Mouse (Mus musculus): ENCODE results near the gene Ciao2b. TPM values are rescaled to one million over a fixed set of nuclear protein-coding genes. Genes with fewer than 3 reads are reported as not detected.
"Not testable (repeated sequence)": the region's sequence is repeated elsewhere in the genome, so short reads cannot be mapped to it uniquely, and the experiment has no call there.

Gene Ciao2b
- total RNA-seq (2022), result 10 to 100 TPM; 36.1 to 46.5 (median 41.2) TPM

DNA sequence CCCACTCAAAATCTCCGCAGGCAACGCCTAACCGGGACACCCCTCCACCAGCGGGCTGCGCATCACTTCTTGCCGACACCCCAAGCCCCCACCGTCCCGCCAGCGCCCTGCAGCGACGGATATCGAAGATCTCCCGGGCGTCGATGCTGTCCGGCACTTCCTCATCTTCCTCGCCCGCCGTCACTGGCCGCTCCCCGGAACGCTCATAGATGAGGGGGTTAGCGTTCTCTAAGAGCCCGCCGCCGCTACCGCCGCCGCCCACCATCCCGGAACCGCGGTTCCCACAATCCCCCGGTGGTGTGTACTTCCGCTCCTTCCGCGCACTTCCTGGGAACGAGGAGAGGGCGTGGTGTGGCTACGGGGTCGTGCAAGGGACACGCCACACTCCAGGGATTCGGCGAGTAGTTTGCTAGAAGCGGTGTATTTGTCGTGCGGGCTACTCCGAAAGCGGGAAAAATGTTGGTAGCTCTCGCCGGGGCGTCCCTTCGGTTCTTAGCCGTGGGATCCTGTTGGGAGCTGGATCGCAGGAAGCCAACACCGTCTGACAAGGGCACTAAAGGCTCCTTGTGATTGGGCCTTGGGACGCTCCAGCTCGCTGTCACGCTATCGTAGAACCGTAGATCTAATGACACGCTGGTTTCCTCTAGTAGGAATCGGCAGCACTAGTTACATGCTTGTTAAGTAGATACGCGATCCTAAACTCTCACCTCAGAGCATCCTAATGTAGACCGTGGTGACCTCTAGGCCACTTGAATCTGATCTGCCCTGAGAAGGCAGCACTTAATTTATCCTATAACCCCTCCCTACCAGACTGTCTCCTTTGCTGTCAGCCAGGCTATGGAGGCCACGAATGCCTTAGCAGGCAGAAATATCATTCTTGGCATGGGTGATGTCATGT lies at the start of gene Ciao2b:
Ciao2b (minus strand) TSS at position 540 of the 898 bp plus-strand sequence.
- DNase-seq (ENCODE audit: low spot score in 2 of 2), result peak; percentile 62 to 72

DNA sequence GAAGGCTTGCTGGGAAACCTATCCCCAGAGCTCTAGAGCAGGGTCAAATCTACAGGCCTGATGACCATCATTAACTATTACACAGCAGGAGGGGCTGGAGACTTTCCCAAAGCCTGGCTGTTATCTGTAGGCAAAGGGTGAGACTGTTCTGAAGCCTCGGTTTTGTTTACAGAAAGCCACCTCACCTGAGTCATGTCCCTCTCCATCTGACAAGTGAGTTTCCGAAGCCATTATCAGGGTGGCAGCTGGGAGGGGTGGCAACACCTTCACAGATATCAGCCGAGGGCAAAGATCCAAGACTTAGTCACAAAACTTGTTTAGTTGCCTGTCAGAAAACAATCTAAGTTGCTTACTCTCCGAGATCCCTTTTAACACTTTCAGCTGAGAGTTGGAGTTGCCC lies 46.7 kb upstream of the Ciao2b start:
- DNase-seq (ENCODE audit: low spot score in 2 of 2), result no peak

DNA sequence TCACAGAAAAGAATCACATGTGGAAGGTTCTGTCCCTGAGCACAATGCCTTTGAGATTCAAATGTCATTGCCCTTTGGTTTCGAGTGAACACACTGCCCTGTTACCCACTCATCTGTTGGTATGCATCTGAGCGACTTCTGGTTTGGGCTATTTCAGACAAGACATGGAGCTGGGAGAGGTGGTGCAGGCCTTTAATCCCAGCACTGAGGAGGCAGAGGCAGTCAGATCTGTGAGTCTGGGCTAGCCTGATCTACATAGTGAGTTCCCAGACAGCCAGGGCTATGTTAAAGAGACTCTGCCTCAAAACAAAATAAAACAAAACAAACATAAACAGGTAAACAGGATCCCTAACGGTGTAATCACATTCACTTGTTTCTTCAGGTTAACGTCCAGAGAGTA lies 13.8 kb upstream of the Ciao2b start:
- no peak for DNase-seq (ENCODE audit: low spot score in 2 of 2)

DNA sequence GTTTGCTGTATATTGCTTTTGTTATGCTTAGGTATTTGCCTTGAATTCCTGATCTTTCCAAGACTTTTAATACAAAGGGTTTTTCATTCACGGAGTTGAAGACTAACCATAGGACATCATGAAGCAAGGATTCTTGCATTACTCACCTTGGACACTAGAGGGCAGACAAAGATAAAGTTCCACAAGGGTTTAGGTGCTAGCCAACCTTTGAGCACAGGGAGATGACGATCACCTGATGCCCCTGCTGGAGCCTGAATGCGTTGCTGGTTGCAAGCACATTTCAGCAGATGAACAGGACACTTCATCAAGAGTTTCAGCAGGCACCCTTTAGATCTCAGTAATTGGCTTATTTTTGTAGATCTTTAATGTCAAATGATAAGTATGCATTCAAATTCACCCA lies 13.2 kb upstream of the Ciao2b start:
- DNase-seq (ENCODE audit: low spot score in 2 of 2), result peak in 1 of 2 experiments; percentile 39

DNA sequence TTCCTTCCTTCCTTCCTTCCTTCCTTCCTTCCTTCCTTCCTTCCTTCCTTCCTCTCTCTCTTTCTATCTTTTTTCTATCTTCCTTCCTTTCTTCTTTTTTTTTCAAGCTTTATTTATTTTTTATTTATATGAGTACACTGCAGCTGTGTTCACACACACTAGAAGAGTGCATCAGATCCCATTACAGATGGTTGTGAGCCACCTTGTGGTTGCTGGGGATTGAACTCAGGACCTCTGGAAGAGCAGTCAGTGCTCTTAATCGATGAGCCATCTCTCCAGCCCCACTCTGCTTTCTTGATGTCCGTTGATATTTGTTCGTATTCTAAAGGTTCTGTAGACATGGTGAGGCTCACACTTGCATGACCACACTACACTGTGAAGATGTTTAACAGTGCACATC lies 2.4 kb upstream of the Ciao2b start:
- not testable (repeated sequence) for DNase-seq (ENCODE audit: low spot score in 2 of 2)

DNA sequence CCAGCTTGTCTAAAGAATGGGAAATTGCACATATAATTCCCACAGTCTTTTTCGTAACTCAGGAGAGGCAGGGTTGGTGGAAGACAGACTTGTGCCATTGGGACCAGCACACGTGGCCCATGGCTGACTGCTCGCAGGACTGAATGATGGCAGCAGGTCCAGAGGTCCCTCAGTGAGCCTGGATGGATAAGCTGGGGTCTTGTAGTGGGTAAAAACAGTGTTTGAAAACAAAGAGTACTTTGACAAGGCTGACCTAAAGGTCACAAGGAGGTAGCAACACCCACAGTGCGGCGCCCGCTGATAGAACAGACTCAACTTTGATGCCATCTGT lies 524 bp upstream of the Ciao2b start:
- no peak for DNase-seq (ENCODE audit: low spot score in 2 of 2)

DNA sequence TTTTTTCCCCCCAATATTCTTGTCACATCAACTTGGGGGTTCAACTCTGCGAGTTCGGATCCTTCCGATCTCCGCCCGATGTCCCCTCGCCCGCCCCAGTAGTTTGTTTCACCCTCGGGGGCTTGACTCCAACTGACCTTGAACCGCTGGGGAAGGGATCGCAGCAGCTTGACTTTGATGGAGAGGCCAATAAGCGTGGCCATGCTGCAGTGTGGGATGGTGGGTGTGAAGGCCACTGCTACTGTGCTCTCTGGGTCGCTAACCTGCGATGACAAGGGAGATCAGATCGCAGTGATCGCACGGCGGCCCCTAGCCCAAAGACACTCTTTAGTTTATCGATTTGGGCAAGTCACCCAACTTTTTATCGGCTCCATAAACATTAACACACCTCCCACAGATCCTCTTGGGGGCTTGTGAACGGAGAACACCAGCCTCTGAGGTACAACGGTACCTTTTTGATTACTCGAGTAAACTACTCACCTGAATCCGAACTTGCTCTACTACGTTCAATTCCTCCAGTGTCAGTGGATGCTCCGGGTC lies 864 bp downstream of the Ciao2b start:
- DNase-seq (ENCODE audit: low spot score in 2 of 2), result no peak

DNA sequence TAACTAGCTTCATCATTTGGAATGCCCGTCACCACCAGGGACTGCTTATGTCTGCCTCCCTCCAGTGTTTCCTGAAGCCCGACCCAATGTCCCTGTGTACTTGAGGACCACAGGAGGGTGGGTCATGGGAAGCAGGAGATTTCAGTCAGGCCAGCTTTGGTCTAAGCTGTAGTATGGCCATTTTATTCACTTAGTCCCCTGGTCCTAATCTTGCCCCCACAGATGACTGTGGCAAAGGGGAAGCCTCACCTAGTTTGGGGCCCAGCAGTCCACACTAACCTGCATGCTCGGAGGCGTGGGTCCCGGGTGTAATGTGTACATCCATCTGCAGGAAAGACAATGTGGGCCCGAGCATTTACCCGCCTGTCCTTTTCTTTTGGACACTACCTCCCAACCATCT lies 1.5 kb downstream of the Ciao2b start:
- DNase-seq (ENCODE audit: low spot score in 2 of 2), result no peak

DNA sequence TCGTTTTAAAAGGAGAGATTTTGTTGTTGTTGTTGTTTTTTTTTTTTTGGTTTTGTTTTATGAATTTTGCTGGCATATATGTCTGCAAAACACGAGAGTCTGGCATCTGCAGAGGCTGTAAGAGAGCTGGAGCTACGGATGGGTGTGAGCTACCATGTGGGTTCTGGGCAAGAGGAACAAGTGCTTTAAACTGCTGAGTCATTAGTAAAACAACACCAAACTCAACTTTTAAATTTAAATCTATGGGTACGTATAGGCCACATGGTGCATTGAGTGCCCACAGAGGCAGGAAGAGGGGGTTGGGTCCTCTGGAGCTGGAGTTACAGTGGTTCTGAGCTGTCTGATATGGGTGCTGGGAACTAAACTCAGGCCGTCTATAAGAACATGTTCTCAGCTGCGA lies 3.8 kb downstream of the Ciao2b start:
- DNase-seq (ENCODE audit: low spot score in 2 of 2), result no peak

DNA sequence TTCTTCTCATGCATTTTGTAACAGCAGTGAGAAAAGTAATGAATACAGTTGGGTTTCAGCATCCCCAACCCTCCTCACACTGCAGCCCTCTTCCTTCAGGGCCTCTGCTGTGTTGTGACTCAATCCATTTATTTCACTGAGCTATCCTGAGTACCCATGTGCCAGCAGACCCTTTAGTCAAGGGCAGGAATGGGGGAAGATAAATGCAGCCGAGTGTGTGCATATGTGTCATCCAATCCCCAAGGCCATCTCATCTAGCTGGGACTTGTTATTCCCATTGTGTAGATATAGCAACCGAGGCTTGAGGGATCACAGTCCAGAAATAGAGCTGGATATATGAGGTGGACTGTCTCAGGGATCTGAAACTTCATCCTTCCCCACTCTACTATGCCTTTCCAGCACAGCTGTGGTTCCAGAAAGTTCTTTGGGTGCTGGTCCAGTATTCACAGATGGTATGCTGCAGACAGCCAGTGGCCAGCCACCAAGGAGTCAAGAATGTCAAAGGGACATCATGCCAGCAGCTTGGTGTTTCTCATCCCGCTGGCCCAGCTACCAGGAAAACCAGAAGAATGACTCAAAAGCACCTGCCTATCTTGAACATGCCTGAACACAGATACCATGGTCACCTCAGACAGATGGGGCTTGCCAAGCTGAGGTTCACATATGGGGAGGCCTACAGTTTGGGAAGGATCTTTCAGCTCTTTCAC lies 6.6 kb downstream of the Ciao2b start:
- DNase-seq (ENCODE audit: low spot score in 2 of 2), result no peak

DNA sequence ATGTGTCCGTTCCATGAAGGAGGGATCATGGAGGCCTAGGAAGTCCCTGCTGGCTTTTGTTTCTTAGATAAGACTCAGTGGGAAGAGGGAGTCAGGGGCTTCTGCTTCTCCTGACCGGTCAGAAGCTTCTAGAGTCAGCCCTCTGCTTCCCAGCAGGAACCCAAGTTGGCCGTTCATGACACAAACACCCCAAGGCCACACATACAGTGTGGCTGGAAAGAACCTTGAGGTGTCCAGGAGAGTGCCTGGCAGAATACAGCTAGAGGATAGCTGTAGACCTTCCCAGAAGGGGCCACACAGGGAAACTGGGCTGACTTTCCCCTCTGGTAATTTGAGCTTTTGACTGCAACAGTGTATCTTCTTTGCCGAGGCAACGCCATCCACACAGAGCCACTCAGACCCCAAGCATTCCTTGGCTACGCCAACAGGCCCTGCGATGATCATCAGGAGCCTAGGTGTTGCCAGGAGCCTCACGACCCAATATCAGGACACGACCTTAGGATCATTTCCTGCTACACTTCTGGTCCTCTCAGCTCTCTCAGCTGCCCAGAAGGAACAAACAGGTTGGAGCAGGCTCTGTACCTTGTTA lies 8.5 kb downstream of the Ciao2b start:
- DNase-seq (ENCODE audit: low spot score in 2 of 2), result peak in 1 of 2 experiments; percentile 32

DNA sequence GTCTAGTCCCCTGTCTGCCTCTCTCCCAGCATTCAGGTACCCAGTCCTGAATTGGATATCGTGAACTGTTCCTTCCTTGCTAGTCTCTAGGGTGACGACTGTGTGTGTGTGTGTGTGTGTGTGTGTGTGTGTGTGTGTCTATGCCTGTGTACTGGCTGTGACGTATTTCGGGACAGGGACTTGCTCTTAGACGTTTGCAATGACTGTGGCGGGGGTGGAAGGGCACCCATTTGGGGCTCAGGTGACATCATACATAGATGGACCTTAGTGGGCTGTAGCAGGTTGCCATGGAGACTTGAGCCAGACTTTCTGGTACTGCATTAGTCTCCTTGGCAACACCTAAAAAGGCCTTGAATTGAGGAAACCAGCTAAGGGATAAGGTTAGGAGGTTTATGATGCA lies 9.3 kb downstream of the Ciao2b start:
- DNase-seq (ENCODE audit: low spot score in 2 of 2), result peak in 1 of 2 experiments; percentile 3

DNA sequence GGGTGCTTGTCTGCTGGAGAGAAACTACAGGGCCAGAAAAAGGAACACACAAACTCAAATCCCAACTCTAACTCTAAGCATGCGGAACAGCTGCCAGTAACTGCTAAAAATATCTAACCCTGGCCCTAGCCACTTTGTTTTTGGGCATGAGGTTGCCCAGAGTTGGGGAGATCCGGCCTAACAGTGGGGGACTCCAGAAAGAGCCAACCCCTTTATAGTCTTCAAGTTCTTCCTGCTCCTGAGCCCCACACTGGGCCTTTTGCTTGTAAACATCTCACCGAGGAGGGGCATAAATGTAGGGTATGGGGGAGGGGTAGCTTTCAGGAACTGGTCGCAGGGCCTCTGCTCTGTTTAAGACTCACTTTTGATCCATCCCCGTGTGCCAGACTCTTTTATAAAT lies 9.8 kb downstream of the Ciao2b start:
- peak in 1 of 2 experiments; percentile 4 for DNase-seq (ENCODE audit: low spot score in 2 of 2)

DNA sequence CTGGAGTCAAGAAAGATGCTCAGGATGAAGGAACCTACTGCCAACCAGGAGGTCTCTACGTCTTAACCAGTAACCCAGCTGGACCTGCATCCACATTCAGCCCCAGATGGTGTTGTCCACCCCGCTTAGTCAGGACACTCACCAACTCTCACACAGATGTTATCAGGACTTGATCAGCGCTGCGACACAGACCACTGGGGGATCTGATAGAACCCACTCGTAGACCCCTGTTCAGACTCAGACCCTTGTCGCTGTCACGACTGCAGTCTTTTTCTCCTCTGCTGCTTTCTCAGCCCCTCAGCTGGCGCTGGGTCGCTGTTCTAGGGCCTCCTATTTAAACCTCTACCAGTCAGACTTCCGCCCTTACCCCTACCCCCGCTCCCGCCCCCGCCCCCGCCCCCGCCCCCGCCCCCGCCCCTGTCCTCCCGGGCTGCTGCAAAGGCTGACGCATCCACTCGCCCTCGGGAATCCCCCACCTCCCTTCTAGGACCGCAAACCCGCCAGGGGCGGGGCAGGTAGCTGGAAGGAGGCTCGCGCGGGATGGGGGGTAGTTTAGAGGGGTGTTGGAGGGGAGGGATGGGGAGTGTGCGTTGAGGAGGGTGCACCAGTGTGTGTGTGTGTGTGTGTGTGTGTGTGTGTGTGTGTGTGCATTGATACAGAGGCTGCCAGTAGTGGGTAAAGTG lies 10.6 kb downstream of the Ciao2b start, which contains the start of gene Rrad:
Rrad (minus strand) TSS at position 347 of the 683 bp plus-strand sequence.
- DNase-seq (ENCODE audit: low spot score in 2 of 2), result peak in 1 of 2 experiments; percentile 23

DNA sequence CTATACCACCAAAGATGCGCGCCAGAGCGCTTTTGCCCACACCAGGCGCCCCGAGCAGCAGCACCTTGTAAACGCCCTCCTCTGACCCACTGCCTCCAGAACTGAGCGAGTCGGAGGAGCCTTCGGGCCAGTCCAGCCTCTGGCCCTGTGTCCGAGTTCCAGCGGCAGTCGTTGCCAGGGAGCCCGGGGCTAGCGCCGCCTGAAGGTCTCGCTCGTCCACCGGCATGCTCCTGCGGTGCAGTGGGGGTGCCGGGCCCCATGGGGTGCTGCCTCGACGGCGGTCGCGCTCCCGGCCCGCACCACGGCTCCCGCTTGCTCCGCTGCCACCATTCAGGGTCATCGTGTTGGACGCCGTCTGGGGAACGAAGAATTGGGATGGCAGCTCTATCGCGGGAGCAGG lies 11.2 kb downstream of the Ciao2b start:
- DNase-seq (ENCODE audit: low spot score in 2 of 2), result peak in 1 of 2 experiments; percentile 16

DNA sequence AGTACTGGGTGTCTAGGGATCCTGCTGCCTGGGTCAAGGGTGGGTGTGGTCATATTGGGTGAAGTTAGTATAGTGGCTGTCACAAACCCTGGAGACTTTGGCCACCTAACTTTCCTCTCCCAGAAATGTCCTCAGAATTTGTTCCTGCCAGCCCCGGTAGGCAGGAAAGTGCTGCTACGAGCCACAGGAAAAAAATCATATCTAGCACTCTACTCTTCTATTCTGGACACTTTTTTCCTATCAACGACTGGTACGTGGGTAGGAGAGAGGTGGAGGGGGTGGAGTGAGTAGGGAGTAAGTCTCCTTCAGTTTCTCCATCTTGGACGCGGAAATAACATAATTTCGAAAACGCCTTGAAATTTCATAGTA lies 11.7 kb downstream of the Ciao2b start:
- DNase-seq (ENCODE audit: low spot score in 2 of 2), result no peak

DNA sequence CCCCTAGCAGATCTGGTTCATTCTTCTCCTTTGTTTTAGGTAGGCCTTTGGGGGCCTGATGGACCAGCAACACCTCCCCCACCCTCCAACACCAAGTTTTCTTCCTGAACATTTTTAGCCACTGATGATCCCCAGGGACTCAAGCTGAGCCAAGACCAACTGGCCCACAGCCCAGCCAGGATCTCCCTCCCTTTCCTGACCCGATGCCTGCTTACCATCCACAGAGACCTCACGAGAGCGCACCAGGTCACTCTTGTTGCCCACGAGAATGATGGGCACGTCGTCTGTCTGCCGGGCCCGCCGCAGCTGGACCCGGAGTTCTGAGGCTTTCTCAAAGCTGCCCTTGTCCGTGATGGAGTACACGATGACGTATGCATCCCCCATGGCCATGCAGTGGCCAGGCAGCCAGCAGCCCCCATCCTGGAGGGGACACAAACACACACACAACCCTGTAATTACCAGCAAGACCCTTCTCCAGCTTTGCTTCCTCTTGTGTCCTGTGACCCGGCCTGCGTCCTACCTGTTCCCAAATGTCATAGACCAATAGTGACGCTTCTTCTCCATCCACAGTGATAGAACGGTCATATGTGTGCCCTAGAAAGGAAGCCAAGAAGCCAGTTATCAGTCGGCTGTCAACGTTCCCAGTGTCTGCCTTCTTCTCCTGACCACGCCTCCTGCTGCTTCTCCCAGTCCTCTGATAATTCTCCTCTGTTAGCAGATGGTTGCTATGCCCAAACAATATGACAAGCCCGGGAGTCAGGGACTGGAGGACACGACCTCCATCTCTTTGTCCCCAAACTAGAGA lies 12.3 kb downstream of the Ciao2b start:
- DNase-seq (ENCODE audit: low spot score in 2 of 2), result peak; percentile 34 to 57

DNA sequence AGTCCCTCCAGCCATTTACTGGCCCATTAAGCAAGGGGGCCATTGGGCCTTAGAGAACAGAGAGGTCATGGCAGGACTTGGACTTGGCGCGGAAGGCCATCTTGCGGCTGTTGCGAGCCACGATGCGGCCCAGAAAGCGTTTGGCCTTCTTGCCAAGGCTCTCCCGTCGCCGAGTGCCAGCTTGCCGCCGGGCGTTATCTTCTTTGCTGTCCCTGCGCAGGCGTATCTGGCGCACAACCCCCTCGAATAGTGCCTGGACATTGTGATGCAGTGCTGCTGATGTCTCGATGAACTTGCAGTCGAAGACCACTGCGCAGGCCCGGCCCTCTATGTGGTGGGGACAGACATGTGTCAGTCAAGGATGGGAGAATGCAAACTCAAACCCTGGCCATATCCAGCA lies 13.4 kb downstream of the Ciao2b start:
- DNase-seq (ENCODE audit: low spot score in 2 of 2), result peak in 1 of 2 experiments; percentile 2

DNA sequence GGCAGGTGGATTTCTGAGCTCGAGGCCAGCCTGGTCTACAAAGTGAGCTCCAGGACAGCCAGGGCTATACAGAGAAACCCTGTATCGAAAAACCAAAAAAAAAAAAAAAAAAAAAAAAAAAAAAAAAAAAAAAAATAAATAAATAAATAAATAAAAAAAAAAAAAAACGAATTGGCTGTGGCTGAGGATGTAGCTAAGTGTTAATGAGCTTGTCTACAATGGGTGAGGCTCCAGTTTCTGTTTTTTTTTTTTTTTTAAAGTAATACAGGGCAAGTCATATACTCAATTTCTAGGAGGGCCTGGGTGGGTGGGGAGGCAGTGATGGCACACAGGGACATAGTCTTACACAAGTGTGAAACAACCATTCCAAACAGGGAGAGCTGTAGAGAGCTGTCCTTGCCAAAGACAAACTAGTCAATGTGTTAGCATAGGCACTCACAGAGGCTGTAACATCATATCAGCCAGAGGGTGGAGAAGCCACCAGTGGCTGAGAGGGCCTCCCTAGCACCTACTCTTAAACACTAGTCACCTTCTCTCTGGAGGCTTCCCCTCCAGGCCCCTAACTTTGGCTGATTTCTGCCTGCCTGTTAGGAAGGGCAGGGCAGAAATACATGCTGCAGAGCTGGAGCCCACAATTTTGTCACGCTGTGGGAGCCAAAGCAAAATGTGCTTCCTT lies 14.6 kb downstream of the Ciao2b start:
- peak in 1 of 2 experiments; percentile 1 for DNase-seq (ENCODE audit: low spot score in 2 of 2)

DNA sequence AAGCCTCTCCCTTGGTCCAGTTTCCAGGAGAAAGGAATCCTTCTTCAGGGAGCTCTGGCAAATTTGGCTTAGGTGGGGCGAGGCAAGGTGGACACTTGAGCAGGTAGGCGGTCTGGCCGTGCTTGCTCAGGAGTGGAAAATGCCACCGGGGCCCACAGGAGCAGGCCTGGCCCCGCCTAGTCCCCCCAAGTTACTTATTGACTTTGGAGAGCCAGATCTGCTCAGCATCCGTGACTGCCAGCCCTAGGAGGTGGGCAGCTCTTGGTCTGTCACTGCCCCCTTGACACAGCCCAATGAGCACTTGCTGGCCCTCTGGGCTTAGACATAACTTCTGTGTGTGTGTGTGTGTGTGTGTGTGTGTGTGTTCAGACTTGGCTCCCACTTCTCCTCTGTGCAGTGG lies 17.6 kb downstream of the Ciao2b start, which contains the start of gene Cdh16:
Cdh16 (minus strand) TSS at position 236 of the 400 bp plus-strand sequence.
- DNase-seq (ENCODE audit: low spot score in 2 of 2), result no peak
